Mouse (Mus musculus) cerebellum, postnatal 4 days (tissue): ENCODE measurements around the gene Cd81.
A peak's percentile ranks its signal among the peaks of the same experiment; 100 is the strongest.

Source experiments
- DNase-seq, 2 experiments: peaks; one replicate each; pipeline ENCODE4 v3.0.0; 2022; ENCODE audit warnings: low spot score in 2 of 2, mixed read lengths in 1 of 2

The Cd81 gene

DNA sequence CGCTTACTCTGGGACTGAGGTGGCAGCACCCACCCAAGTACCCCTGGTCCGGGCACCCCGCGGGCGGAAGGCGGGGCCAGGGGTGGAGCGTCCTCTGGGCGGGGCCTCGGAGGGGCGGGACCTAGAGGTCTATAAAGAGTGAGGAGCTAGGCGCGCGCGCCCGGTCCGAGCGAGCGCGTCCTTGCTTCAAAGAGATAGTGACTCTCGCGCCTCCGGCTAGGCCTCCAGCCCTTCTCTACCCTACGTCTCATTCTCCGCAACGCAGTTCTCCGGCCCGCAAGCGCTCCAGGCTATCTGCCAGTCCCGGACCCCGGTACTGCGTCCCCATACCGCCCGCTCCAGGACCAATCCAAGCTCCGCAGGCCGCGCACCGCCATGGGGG lies at the start of gene Cd81:
Cd81 (plus strand) TSS at position 114 of the 382 bp plus-strand sequence.
- DNase-seq: peak; percentile 57 to 81

DNA sequence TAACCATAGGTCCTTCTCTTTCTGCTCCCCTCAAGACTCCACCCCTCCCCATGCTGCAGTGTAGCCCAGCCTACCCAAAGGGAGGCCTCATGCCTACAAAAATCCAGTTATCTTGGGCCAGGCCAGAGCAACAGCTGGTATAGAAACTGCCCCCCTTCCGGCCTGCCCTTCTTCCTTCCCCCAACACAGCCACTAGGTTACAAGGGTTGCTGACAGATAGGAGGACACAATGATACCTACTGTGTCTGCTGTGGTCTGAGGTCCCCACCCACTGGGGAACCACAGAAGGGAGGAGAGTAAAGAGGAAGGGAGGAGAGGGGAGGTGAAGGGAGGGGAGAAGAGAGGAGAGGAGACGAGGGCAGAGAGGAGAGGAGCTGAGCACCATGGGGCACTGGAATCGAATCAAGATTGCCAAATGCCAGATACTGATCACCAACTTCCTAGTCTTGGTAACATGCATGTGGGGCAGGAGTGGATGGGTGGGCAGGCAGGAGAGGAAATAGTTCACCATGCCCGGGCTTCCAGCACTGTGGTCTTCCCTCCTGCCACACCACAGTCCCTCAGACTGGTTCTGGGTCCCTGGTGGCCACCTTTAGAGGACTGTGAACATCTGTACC lies 47.7 kb upstream of the Cd81 start, which contains the start of gene Tspan32:
Tspan32 (plus strand) TSS at position 320 of the 617 bp plus-strand sequence.
- DNase-seq: no peak

DNA sequence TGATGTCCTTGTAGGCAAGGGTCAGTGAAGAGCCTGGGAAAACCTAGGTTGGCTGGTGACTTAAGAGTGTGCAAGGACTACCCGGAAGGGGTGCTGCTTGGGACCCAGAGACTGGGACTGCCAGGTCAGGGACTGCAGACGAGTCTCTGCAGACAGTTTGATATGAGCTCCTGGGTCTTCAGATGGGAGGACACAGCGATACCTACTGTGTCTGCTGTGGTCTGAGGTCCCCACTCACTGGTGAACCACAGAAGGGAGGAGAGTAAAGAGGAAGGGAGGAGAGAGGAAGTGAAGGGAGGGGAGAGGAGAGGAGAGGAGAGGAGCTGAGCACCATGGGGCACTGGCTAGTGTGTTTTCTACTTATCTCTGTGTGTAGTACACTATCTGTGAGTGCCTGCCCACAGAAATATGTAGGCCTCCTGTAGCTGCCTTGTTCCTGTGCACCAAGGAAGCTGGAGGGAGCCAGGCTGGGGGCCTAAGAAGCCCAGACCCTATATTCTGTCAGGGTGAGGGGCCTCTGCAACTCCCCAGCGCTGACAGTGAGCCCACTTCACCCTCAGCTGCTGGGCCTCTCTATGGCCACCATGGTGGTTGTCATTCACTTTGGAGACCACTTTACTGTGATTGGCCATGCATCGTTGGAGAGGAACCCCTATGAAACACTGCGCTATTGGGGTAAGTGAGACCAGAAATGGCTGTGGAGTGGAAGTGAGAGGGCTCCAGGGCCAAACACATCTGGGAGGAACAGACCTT lies 47.0 kb upstream of the Cd81 start:
- no peak for DNase-seq

DNA sequence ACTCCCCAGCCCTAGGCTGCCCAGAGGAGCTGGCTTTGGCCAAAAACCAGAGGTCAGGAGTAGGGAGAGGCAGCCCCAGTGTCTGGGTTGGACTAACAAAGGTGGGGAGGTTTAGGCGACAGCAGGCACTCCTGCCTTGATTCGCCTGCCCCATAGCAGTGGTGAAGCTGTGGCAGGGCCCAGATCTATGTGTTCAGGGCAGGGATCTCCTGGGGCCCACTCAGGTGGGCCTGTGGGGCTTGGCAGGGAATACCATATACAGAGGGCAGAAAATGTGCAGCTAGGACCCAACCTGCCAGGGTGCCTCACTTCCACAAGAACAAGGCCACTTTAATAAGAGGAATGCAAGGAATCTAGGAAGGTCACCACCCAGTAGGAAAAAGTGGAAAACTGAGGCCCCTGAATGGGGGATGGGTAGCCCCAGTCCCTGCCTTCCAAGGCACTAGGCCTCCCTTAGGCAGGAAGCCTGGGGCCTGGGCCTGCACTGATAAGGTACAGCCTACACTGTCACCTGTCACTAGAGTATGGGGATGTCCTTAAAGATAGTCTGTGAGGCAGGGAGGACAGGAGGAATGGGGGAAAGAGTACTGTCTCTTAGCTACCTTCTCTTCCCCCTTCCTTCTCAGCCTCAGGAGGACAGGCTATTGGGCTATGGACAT lies 46.3 kb upstream of the Cd81 start:
- DNase-seq: no peak

DNA sequence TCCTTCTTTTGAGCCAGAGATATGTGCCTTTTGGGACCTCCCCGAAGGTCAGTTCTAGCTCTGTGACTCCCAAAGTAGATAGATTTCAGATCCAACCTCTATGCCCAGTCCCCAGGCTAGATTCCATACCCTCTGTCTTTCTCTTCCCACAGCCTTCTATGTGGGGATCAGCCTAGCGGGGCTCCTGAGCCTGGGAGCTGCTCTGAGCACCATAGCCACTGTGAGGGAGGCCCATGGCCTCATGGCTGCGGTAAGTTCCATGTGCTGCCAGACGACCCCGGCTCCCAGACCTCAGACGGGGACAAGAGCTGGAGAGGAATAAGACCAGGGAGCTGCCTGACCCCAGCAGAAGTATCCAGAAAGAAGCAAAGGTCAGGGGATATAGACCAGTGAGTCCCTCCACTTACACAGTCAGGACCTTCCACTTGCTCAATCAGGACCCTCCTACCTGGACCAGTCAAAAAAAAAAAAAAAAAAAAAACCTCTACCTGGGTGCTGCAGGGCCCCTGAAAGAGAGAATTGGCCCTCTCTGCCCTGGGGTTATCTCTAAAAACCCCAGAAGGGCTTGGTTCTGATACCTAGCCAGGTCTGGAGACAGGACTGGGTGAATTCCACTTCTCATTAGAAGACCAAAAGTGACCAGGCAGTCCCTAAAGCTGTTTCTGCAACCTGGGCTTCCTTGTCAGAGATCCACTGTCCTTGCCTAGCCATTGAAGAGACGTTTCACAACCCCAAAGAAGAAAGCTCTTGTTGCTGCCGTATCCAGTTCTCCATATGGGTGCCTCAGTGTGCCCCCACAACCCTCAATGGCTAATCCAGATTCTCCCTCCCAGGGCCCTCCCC lies 45.6 kb upstream of the Cd81 start:
- DNase-seq: no peak

DNA sequence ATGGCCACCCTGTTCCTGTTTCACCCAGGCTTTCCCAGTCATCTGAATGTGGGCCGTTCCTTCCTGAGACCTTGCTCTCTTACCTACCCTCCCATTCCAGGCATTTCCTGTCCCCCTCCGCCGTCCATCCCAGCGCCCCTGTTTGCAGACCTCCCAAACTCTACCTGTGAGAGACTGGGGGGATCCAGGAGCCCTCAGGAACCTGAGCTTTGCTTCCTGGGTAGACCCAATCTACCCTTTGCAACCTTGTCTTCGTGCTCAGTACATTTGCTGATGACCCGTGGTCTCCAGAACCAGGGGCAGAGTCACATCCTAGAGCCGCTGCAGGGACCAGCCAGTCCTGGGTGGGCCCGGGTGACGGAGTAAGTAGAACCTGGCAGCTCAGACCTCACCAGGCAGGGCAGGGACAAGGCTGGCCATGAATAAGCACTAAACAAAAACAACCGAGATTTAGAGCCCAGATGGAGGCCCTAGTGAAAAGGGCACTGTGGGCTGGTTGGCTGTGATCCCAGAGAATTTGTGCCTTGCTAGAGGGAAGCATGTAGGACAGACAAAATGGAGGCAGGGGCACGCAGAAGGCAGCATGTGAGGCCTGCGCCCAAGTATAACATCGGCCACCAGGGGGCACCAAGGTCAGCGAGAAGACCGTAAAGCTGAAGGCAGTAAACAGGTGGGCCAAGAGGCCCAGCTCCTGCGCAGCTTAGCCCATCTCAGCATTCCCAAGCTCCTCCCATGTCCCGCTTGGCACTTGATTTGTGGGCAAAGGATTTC lies 44.8 kb upstream of the Cd81 start:
- DNase-seq: peak; percentile 96 to 97

DNA sequence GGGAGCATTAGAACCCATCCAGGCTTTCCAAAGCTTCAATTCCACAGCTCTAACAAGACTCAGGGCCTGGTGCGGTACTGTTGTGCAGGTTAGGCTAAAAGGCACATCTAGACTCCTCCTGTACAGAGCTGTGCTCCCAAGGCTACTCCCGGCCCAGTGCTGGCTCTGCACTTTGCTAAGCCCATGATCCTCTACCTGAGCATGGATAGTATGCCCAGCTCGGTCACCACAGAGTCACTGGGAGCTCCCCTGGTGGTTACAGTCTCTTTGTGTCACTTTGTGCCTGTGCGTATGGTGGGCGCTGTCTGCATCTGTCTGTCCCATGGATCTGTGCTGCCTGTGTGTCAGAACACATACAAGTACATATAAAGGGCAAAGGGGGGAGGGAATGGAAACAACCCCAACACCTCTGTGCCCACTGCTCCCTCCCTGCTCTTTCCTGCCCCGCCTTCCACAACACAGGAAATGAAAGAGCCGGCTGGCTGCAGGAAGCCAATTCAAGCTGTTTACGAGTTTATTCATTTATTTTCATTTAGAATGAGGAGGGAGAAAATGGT lies 44.1 kb upstream of the Cd81 start:
- no peak for DNase-seq

DNA sequence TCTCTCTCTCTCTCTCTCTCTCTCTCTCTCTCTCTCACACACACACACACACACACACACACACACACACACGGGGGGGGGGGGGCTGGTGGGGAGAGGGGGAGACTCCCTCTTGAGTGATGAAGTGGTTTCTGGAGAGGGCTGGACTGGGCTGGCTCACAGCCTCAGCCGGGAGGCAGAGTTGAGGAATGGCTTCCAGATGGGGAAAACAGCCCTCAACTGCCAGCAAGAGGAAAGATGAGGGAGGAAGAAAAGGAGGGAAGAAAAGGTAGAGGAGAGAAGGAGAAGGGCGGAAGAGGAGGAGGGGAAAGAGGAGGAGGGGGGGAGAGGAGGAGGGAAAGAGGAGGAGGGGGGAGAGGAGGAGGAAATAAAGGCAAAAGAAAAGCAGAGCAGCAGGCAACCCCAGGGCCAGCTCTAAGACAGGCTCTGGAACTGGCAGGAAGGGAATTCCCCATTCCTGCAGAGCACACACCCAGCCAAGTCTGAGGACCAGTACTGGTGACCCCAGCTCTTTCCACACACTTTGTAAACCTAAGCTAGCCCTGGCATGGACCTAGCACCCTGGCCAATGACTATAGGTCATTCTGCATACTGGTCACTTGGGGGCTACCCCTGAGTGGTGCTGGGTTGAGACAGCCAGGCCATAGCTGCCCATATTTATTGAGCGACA lies 43.4 kb upstream of the Cd81 start:
- no peak for DNase-seq

DNA sequence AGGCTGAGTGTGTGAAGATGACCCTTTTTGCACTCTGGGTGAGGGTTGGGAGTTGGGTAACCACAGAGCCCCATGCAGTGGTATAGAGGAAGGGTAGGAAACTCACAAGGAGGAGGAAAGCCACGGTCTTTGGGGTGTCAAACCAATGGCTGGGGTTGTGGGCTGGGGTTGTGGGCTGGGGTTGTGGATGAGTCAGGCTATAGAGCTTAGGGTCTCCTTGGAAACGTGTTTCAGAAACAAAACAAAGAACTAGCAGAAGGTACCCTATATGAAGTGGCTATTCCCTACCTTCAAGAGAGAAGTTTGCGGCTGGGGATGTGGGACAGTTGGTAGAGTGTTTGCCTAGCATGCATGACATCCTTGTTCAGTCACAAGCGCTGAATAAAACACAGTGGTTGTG lies 42.5 kb upstream of the Cd81 start:
- DNase-seq: no peak

DNA sequence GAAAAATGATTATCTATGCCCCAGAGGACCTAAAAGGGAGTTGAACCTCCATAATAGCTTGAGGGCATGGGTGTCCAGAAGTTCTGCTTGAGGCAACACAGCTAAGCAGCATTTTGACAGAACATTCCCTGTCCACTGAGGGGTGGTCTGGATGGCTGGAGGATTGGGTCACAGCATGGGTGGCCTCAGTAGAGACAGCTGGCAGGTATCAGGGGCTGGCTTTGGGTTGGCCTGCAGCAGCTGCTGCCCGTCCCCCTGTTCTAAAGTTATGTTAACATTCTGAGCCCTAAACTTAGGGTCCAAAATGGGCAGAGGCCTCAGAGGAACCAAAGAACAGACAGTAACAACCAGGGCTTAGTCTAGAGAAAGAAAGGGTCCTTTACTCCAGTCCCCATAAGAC lies 41.3 kb upstream of the Cd81 start:
- DNase-seq: no peak

DNA sequence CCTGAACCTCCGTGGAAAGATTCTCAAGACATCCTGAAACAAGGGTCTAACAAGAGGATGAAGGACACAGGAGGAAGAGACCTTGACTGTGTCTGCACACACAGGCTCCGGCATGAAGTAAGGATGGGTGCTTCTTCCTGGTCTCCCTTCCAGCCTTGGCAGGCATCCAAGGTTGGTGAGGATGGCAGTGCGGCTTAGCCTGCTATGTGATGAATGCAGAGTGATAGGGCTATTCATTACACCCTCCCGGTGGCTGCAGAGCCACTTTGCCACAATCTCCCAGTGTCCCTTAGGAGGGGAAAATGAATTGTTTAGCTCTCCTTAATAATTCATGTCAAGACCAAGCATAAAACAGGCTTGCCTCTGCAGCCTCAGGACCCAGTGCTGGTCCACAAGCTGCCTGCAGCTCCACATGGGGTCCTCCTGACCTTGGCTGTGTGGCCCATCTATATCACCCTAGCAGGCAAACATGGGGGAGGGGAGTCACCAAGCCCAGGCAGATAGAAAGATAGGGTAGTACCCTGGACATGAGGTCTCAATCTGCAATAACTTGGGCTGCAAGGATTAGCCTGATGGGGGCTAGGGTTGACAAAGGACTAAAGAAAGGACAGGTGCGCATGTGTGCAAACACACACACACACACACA lies 40.2 kb upstream of the Cd81 start:
- DNase-seq: peak in 1 of 2 experiments; percentile 20

DNA sequence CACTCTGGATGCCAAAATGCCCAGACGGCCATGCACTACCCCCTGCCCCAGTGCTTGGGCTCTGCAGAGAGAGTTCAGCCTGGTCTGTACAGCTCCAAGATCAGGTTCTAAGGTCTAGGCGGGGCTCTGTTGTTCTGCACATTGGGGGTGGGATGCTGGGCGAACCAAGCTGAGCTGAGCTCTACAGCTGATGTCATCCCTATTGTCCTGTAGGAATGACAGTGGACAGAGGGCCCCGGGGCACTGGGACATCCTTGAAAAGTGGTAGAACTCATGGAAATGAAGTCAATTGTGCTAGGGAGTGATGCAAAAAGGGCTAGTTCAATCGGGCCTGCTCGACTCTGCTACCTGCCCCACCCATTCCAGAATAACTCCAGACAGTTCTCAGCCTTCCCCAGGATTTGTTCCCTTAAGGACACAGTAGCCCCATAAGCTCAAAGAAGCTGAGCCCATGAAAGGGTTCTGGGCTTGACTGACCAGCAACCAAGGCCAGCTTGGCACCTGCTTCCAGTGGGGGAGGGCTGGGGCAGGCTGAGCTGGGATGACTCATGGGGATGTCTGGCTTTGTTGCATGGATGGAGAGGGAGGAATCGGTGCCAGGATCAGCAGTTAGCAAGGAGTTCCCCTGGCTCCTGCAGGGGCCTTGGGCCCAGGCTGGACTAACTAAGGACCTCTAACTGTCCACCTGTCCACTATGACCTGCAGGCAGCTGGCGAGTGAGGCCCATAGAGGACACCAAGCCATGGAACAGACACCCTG lies 38.9 kb upstream of the Cd81 start:
- peak in 1 of 2 experiments; percentile 43 for DNase-seq

DNA sequence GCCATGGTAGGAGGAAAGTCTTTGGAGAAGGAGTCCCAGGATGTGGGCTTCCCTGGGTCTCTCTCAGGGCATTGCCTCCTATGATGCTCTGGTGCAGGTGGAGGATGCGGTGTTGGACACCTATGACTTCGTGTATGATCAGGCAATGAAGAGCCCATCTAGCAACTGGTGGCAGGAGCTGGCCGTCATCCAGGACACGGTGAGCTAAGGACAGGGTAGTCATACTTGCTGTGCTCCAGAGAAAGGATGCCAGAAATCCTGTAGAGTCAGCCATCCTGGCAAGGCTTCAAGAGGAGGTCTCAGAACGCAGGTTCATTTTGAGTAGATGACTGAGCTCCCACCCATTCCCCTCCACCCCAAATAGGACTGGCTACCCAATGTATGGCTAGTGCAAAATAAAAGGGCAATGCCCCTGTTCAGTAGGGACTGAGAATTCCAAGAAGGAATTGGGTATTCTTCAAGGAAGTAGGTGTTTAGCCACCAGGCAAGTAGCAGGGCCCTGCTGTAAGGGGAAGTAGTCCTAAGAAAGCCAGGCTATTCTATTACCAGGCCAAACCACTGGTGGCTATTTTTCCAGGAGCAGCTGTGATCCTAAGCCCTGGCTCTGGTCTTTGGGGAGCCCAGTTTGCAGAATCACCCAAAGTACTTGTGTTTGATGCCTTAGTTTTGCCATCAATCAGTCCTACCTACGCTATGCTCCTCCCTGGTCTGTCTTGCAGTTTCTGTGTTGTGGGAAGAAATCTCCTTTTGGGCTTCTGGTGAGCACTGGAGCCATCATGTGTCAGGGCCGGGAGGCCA lies 37.5 kb upstream of the Cd81 start:
- DNase-seq: peak in 1 of 2 experiments; percentile 15

DNA sequence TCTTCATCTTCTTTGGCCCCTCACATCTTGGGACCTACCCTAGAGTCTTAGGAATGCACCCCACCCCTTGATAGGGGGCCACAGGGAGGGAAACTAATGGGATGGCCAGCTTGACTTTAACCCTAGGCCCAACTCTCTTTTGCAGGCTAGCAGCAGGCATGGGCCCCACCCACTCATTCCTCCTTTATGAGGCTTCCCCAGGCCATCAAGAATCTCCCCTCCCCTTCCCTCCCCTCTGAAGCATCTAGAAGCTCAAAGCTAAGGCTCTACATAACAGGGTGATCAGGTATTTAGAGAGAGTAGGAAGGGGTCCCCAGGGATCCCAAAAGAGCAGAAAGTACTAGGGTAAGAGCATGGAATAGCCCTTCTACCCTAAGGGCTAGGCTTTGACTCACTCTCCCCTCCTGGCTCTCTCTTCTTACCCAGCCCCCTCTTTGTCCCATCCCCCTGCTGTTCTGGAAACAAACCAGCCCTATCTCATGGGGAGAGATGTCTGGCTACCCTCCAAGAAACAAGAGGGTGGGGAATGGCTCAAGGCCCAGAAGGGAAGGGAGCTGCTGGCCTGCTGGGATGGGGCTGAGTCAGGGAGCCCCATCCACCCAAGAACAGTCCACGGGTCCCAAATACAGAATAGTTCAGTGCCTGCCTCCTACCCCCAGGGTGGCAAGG lies 36.6 kb upstream of the Cd81 start:
- DNase-seq: peak in 1 of 2 experiments; percentile 37

DNA sequence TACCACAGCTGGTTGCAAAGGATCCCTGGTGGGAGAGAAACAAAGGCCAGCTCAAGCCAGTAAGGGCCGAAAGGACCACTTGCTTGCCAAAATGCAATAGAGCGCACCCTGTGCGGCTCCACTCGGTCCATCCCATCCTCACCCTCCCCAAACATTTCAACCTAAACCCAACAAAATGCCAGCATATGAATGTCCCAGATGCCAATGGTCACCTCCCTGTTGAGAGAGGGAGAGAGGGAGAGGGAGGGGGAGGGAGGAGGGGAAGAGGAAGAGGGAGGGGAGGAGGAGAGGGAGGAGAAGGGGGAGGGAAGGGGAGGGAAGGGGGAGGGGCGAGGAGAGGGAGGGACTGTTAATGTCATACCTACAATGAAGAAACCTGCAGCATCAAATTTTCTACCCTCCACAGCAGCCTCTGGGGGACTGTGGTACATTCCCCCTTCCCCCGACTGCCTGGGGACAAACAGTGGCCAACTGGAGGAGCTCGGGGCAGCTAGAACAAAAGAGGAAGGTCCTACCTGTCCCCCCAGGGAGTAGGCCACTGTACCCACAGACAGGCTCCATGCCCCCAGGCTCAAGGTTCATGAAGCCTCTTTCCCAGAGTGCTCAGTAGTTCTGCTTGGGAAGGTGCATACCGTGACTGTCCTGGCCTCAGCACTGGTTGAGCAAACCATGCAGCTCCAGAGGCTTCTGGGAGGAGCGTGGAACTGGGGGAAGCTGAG lies 36.0 kb upstream of the Cd81 start:
- no peak for DNase-seq

DNA sequence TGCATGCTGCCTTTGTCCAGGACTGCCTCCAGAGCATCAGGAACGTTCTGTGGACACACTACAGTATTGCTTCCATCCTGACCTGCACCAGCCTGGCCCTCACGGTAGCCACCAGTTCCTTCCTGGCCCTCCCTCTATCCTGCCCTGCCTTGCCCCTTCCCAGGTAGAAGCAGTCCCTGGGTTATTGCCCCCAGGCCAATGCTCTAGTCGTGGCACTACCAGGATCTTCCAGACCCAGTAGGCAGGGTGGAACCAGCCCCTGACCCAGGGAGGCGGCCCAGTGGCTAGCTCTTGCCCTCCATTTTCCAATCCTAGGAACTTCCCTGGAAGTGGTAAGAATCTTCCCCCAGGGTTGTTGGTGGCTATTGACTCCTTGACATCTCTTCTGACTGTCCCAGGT lies 35.4 kb upstream of the Cd81 start:
- DNase-seq: no peak

DNA sequence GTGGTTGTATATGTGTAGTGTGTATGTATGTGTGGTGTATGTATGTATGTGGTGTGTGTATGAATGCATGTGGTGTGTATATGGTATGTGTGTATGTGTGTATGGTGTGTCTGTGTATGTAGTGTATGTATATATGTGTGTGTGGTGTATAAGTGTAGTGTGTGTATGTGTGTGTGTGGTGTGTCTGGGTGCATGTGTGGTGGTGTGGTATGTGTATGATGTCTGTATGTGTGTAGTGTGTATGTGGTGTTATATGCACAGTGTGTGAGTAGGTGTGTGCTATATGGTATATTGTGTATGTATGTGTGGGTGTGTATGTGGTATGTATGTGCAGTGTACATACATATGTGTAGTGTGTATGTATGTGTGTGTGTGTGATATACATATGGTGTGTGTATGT lies 32.5 kb upstream of the Cd81 start:
- DNase-seq: no peak
